Mouse (Mus musculus): ENCODE measurements around the gene Sox13. TPM values are rescaled to one million over a fixed set of nuclear protein-coding genes. Genes with fewer than 3 reads are reported as not detected.

Gene Sox13
- polyA plus RNA-seq, 1 experiment = 17.2 TPM

DNA sequence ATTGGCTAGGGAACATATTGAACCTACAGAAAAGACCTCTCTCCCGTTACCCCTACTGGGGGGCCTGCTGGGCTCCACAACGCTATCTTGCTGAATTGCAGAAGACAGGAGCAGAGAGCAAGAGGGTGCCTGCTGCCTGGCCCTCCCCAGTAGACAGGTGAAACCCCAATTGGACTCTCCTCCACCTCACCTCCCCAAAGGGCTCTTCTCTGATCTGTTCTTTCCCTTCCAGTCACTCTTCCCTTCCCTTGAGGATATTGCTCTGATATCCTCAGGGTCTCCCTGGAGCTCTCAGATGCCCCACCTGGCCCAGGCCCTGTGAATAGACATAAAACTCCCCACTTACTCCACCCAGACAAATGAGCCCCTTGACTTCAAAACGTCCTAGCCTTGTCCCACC lies 7.1 kb downstream of the Sox13 start:
- H3K36me3 ChIP-seq (ENCODE audit: control insufficient read depth, insufficient read depth, low read length) = no peaks in the 10 kb centered on the region
- H3K4me1 ChIP-seq (replicated peaks; ENCODE audit: control insufficient read depth, insufficient read depth, low read length) = peaks cover 29% of the 10 kb centered on the region
- no peaks in the 10 kb centered on the region for H3K27me3 ChIP-seq (ENCODE audit: control insufficient read depth, insufficient read depth, low read length)
- no peak overlapping the region for H3K4me3 ChIP-seq (ENCODE audit: control insufficient read depth, insufficient read depth, low read length)
- 69% methylated on average over 3 of the region's 3 CpGs for WGBS
- TF ChIP-seq POLR2A (IDR thresholded peaks at IDR 0.05; ENCODE audit: control insufficient read depth, extremely low read depth, insufficient read depth, low read length, poor library complexity) (no peak), CTCF (IDR thresholded peaks at IDR 0.05; ENCODE audit: borderline replicate concordance, control insufficient read depth, extremely low read depth, insufficient read depth, low read length, poor library complexity) (no peak)
- DNase-seq = no peak
- H3K27ac ChIP-seq (ENCODE audit: control insufficient read depth, insufficient read depth, low read length) = no peak overlapping the region

DNA sequence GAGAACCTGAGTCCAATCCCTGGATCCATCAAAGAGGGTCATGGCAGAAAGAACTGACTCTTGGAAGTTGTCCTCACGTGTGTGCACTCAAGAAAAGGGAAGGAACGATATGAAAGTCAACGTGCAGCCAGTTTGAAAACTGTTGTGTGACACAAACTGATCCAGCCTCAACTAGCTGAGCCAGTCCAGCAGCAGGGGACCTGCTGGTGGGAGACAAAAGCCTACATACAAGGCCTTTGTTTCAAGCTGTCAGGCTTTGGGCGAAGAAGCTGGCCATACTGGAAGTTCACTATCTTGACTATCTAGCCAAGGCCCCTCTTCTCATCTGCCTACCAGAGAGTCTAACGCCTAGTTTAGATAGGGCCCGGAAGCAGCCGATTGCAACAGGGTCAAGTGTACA lies 7.7 kb downstream of the Sox13 start:
- 91% methylated on average over 7 of the region's 7 CpGs for WGBS
- no peak overlapping the region for H3K27ac ChIP-seq (ENCODE audit: control insufficient read depth, insufficient read depth, low read length)
- H3K27me3 ChIP-seq (ENCODE audit: control insufficient read depth, insufficient read depth, low read length) = no peaks in the 10 kb centered on the region

DNA sequence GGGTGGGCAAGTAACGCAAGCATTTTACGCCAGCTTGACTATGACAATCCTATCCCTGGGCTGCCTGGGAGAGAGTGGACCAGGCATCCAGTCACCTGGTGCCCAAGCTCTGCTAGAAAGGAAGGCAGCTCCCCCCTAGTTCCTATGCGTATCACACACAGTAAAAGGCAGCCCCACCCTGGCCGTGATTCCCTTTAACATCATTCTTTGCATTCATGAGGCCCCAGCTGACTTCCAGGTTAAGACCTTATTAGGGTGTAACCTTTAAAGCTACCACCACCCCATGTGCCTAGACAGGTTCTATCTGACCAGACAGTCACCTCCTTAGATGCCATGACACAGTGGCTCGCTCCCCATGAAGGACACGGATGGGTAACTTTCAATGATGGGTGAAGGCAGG lies 8.7 kb downstream of the Sox13 start:
- no peaks in the 10 kb centered on the region for H3K36me3 ChIP-seq (ENCODE audit: control insufficient read depth, insufficient read depth, low read length)
- H3K27me3 ChIP-seq (ENCODE audit: control insufficient read depth, insufficient read depth, low read length) = no peaks in the 10 kb centered on the region
- 95% methylated on average over 6 of the region's 6 CpGs for WGBS
- no peak overlapping the region for H3K4me3 ChIP-seq (ENCODE audit: control insufficient read depth, insufficient read depth, low read length)
- H3K27ac ChIP-seq (ENCODE audit: control insufficient read depth, insufficient read depth, low read length) = no peak overlapping the region
- no peak for TF ChIP-seq POLR2A (IDR thresholded peaks at IDR 0.05; ENCODE audit: control insufficient read depth, extremely low read depth, insufficient read depth, low read length, poor library complexity)
- TF ChIP-seq CTCF (IDR thresholded peaks at IDR 0.05; ENCODE audit: borderline replicate concordance, control insufficient read depth, extremely low read depth, insufficient read depth, low read length, poor library complexity) = no peak
- peaks cover 27% of the 10 kb centered on the region for H3K4me1 ChIP-seq (replicated peaks; ENCODE audit: control insufficient read depth, insufficient read depth, low read length)
- no peak for DNase-seq

More for the DNA sequence above, 7.7 kb downstream of the Sox13 start:
- H3K36me3 ChIP-seq (ENCODE audit: control insufficient read depth, insufficient read depth, low read length) = no peaks in the 10 kb centered on the region
- H3K4me1 ChIP-seq (replicated peaks; ENCODE audit: control insufficient read depth, insufficient read depth, low read length) = peaks cover 29% of the 10 kb centered on the region
- no peak overlapping the region for H3K4me3 ChIP-seq (ENCODE audit: control insufficient read depth, insufficient read depth, low read length)
- TF ChIP-seq CTCF (IDR thresholded peaks at IDR 0.05; ENCODE audit: borderline replicate concordance, control insufficient read depth, extremely low read depth, insufficient read depth, low read length, poor library complexity) = no peak
- TF ChIP-seq POLR2A (IDR thresholded peaks at IDR 0.05; ENCODE audit: control insufficient read depth, extremely low read depth, insufficient read depth, low read length, poor library complexity) = no peak
- no peak for DNase-seq

DNA sequence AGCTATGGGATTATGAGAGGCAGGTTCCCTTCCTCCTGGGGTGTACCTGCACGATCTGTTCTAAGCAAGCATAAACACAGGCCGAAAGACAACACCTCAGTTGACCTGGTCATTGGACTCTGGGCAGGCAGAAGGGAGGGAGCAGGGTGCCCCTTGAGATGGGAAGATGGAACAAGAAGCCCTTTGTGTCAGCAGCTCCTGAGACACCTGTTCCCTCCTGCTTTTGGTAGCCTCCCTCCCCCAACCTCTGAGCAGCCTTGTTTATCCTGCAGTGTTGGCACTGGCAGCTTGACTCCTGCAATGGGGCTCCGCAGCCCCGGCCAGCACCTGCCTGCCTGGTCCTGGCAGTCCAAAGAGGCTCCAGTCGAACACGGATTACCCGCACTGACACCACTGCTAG lies 9.1 kb downstream of the Sox13 start:
- no peak overlapping the region for H3K27ac ChIP-seq (ENCODE audit: control insufficient read depth, insufficient read depth, low read length)
- WGBS = 94% methylated on average over 7 of the region's 7 CpGs
- DNase-seq = no peak
- peaks cover 25% of the 10 kb centered on the region for H3K4me1 ChIP-seq (replicated peaks; ENCODE audit: control insufficient read depth, insufficient read depth, low read length)
- no peaks in the 10 kb centered on the region for H3K27me3 ChIP-seq (ENCODE audit: control insufficient read depth, insufficient read depth, low read length)
- no peak for TF ChIP-seq CTCF (IDR thresholded peaks at IDR 0.05; ENCODE audit: borderline replicate concordance, control insufficient read depth, extremely low read depth, insufficient read depth, low read length, poor library complexity)
- TF ChIP-seq POLR2A (IDR thresholded peaks at IDR 0.05; ENCODE audit: control insufficient read depth, extremely low read depth, insufficient read depth, low read length, poor library complexity) = no peak
- no peak overlapping the region for H3K4me3 ChIP-seq (ENCODE audit: control insufficient read depth, insufficient read depth, low read length)
- no peaks in the 10 kb centered on the region for H3K36me3 ChIP-seq (ENCODE audit: control insufficient read depth, insufficient read depth, low read length)

DNA sequence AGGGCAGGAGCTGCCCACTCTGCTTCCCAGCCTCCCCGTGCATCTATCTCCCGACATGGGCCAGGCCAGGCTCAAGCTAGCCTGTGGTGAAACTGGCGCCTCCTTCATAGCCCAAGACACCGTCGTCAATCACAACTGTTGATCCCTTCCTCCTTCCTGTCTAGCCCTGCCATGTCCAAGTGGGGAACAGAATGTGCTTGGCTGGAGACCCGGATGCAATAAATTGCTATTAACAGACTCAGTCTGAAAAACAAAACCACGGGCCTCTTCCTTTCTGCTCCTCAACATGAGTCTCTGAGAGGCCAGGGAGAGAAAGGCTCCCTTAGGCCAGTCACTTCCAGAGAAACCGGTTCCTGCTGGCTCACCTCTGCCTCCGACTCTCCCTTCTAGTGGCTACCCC lies 11.2 kb downstream of the Sox13 start:
- H3K27me3 ChIP-seq (ENCODE audit: control insufficient read depth, insufficient read depth, low read length) = no peaks in the 10 kb centered on the region
- H3K36me3 ChIP-seq (ENCODE audit: control insufficient read depth, insufficient read depth, low read length) = no peaks in the 10 kb centered on the region
- peaks cover 17% of the 10 kb centered on the region for H3K4me1 ChIP-seq (replicated peaks; ENCODE audit: control insufficient read depth, insufficient read depth, low read length)
- no peak overlapping the region for H3K27ac ChIP-seq (ENCODE audit: control insufficient read depth, insufficient read depth, low read length)
- no peak for TF ChIP-seq CTCF (IDR thresholded peaks at IDR 0.05; ENCODE audit: borderline replicate concordance, control insufficient read depth, extremely low read depth, insufficient read depth, low read length, poor library complexity)
- TF ChIP-seq POLR2A (IDR thresholded peaks at IDR 0.05; ENCODE audit: control insufficient read depth, extremely low read depth, insufficient read depth, low read length, poor library complexity) = no peak
- 72% methylated on average over 9 of the region's 9 CpGs for WGBS
- DNase-seq = no peak
- no peak overlapping the region for H3K4me3 ChIP-seq (ENCODE audit: control insufficient read depth, insufficient read depth, low read length)

DNA sequence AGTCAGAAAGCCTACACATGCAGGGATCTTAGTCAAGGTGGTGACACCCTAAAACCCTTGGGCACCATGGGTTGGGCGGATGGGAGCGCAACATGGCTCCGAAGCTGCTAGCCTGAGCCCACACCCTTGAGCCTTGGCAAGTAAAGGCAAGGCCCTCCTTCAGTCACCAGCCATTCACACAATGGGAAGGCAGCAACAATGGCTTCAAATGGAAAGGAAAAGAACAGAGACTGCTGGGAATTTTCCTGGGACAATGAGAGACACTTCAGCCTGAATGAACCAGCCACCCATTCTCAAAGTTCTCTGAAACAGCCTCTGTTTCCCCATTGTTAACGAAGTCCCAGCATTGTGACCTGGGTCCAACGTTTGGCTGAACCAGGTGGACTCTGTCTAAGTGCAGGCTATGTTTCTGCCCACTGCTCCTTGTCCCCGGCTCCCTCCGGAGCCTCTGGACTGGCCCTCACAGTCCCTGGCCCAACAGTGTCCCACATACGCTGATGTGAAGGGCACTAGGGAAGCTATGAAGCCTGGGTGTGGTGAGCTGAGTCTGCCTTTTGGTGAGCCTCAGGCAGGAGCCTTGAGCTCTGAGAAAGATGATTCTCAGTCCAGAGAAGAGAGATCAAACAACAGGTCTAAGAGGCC lies 12.6 kb downstream of the Sox13 start:
- peaks cover 15% of the 10 kb centered on the region; the same call in 1 of the 2 replicates for H3K4me1 ChIP-seq (replicated peaks; ENCODE audit: control insufficient read depth, insufficient read depth, low read length)
- WGBS = 95% methylated on average over 8 of the region's 8 CpGs
- H3K4me3 ChIP-seq (ENCODE audit: control insufficient read depth, insufficient read depth, low read length) = no peak overlapping the region
- H3K27me3 ChIP-seq (ENCODE audit: control insufficient read depth, insufficient read depth, low read length) = no peaks in the 10 kb centered on the region
- no peak for DNase-seq
- no peaks in the 10 kb centered on the region for H3K36me3 ChIP-seq (ENCODE audit: control insufficient read depth, insufficient read depth, low read length)
- no peak overlapping the region for H3K27ac ChIP-seq (ENCODE audit: control insufficient read depth, insufficient read depth, low read length)
- TF ChIP-seq POLR2A (IDR thresholded peaks at IDR 0.05; ENCODE audit: control insufficient read depth, extremely low read depth, insufficient read depth, low read length, poor library complexity) (no peak), CTCF (IDR thresholded peaks at IDR 0.05; ENCODE audit: borderline replicate concordance, control insufficient read depth, extremely low read depth, insufficient read depth, low read length, poor library complexity) (no peak)

DNA sequence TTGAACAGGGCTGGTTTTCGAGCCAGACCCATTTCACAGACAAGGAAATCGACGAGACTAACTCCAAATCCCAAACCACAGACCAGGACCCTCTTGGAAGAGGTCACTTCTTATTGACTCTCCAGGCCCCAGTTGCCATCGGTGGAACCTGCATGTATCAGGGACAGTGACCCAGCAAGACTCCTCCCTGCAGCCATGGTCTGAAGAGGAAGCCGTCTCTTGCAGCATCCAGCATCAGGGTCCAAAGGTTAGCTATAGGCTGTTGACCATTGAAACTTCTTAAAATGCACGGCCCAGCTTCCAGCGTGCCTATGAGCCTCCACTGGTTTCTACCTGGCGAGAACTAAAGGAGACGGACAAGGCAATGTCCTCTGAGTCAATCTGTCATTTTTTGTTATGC lies 14.4 kb downstream of the Sox13 start:
- no peaks in the 10 kb centered on the region for H3K27me3 ChIP-seq (ENCODE audit: control insufficient read depth, insufficient read depth, low read length)
- 96% methylated on average over 9 of the region's 9 CpGs for WGBS
- H3K36me3 ChIP-seq (ENCODE audit: control insufficient read depth, insufficient read depth, low read length) = no peaks in the 10 kb centered on the region
- no peak for DNase-seq
- no peak overlapping the region for H3K4me3 ChIP-seq (ENCODE audit: control insufficient read depth, insufficient read depth, low read length)
- TF ChIP-seq POLR2A (IDR thresholded peaks at IDR 0.05; ENCODE audit: control insufficient read depth, extremely low read depth, insufficient read depth, low read length, poor library complexity) = no peak
- no peak overlapping the region for H3K27ac ChIP-seq (ENCODE audit: control insufficient read depth, insufficient read depth, low read length)
- peaks cover 15% of the 10 kb centered on the region; the same call in 1 of the 2 replicates for H3K4me1 ChIP-seq (replicated peaks; ENCODE audit: control insufficient read depth, insufficient read depth, low read length)
